Comparison of ENCODE assay signal across 9 mouse cellular contexts in the genomic region with DNA sequence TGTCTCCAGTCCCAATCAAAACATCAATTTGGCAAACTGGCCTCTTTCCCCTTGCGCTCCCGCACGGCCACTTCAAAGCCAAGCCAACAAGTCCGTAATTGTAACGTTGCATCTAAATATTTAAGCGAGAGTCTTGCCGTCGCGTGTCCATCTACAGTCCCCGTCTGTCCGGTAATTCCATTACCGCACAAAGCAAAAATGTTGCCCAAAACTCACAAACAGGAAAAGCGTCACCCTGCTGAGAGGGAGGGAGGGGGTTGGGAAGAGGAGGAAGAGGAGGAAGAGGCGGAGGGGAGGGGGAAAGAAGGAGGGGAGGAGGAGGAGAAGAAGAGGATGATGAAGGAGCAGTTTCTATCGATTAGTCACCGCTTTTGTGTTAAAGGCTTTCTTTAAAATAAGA. TPM values are rescaled to one million over a fixed set of nuclear protein-coding genes. Genes with fewer than 3 reads are reported as not detected.
DNase-seq lines count a peak whose midpoint lies in the region; ATAC-seq and TF ChIP-seq lines count a peak whose summit lies in the region.
"Had no signal": no experiment of that assay in that cellular context is flagged by ENCODE, and none has a peak within 500 bp of the region (broad histone marks: within the 10 kb centered on the region; RNA-seq: fewer than 3 reads in every experiment).

No protein-coding gene starts in this region.

- TF ChIP-seq CTCF in heart, postnatal 0 days (IDR thresholded peaks at IDR 0.05; ENCODE audit: low read depth): no peak

- peak overlapping the region; percentile 51 for H3K4me2 ChIP-seq in heart, postnatal 0 days (ENCODE audit: low read depth, low read length)
- peak overlapping the region; percentile 77 for H3K4me2 ChIP-seq in hindbrain, embryonic 13.5 days

- TF ChIP-seq EP300 in heart, postnatal 0 days (IDR thresholded peaks at IDR 0.05; ENCODE audit: low read depth): no peak

- H3K27me3 ChIP-seq in heart, postnatal 0 days (ENCODE audit: control insufficient read depth, insufficient read depth, low read length): peaks cover 97% of the 10 kb centered on the region
- H3K27me3 ChIP-seq in hindbrain, embryonic 13.5 days: peaks cover 72% of the 10 kb centered on the region

- H3K36me3 ChIP-seq in heart, postnatal 0 days (replicated peaks; ENCODE audit: control insufficient read depth, insufficient read depth, low read length): no peaks in the 10 kb centered on the region
- H3K36me3 ChIP-seq in hindbrain, embryonic 13.5 days: no peaks in the 10 kb centered on the region

- no peaks in the 10 kb centered on the region for H3K9me3 ChIP-seq in heart, postnatal 0 days (replicated peaks; ENCODE audit: control insufficient read depth, low read length)
- no peaks in the 10 kb centered on the region for H3K9me3 ChIP-seq in hindbrain, embryonic 13.5 days

- no peak overlapping the region for H3K9ac ChIP-seq in heart, postnatal 0 days (replicated peaks; ENCODE audit: low read depth, low read length)
- H3K9ac ChIP-seq in hindbrain, embryonic 13.5 days: peak overlapping the region; percentile 75

- H3K27ac ChIP-seq in heart, postnatal 0 days (ENCODE audit: low read depth): no peak overlapping the region
- peak overlapping the region; percentile 86 for H3K27ac ChIP-seq in hindbrain, embryonic 13.5 days
- H3K27ac ChIP-seq: macrophage had no signal

- no peak for ATAC-seq in heart, postnatal 0 days (ENCODE audit: insufficient read depth, low read depth)
- ATAC-seq in hindbrain, embryonic 13.5 days (ENCODE audit: low FRiP score): no peak
- no peak for ATAC-seq in frontal cortex, adult (ENCODE audit: low TSS enrichment)

- no peaks in the 10 kb centered on the region for H3K4me1 ChIP-seq in heart, postnatal 0 days (ENCODE audit: control insufficient read depth, insufficient read depth)
- peaks cover 31% of the 10 kb centered on the region for H3K4me1 ChIP-seq in hindbrain, embryonic 13.5 days (replicated peaks)

- WGBS in heart, postnatal 0 days: 3% methylated on average over 16 of the region's 16 CpGs
- WGBS in hindbrain, embryonic 13.5 days: under 1% methylated on average over 16 of the region's 16 CpGs

- DNase-seq in heart, postnatal 0 days (ENCODE audit: low spot score): no peak
- DNase-seq in heart, postnatal 4 days: no peak
- peak; percentile 79 for DNase-seq in embryo, embryonic 10.5 days (ENCODE audit: low spot score)
- peak; percentile 61 for DNase-seq in neural tube, embryonic 10.5 days (ENCODE audit: extremely low spot score, low spot score)
- DNase-seq in cerebellum, adult 9-11 months: no peak
- DNase-seq in testis, postnatal 14 days (ENCODE audit: low spot score): no peak

- H3K4me3 ChIP-seq in heart, postnatal 0 days (ENCODE audit: low read depth, low read length): peak overlapping the region; percentile 36
- H3K4me3 ChIP-seq in hindbrain, embryonic 13.5 days: peak overlapping the region; percentile 48

RNA-seq across cellular contexts. Expression of a gene that starts 7.9 kb away (rescaled TPM):
- not detected in 2 replicates for total RNA-seq in heart, postnatal 0 days (2014; rRNA removed; ENCODE audit: low replicate concordance)
- polyA plus RNA-seq in heart, postnatal 0 days (2015; fragmentation: Nextera tagmentation; extraction: Ambion mirVana): 0.04 and 0.05 TPM in 2 replicates
- under 1 TPM in 1 of 2 experiments, not detected in 1; 0.11 TPM for total RNA-seq in heart, postnatal 4 days (2021)
- polyA plus RNA-seq in hindbrain, embryonic 13.5 days (2015; fragmentation: Nextera tagmentation; extraction: Ambion mirVana): 17.6 and 24.4 TPM in 2 replicates
- polyA plus RNA-seq: macrophage had no signal

Comparison
In these comparisons a context has a peak if more than half of its experiments do, and no peak if none do; other contexts are left out.
1. DNase-seq: peak in embryo, embryonic 10.5 days (single experiment) and neural tube, embryonic 10.5 days (single experiment); none in heart, postnatal 0 days (single experiment), heart, postnatal 4 days (single experiment), cerebellum, adult 9-11 months (single experiment) and testis, postnatal 14 days (single experiment).